Mouse (Mus musculus): ENCODE data around the gene Ddx24. TPM values are rescaled to one million over a fixed set of nuclear protein-coding genes. Genes with fewer than 3 reads are reported as not detected.

Ddx24 gene
- polyA plus RNA-seq, 1 experiment: 85.0 TPM

DNA sequence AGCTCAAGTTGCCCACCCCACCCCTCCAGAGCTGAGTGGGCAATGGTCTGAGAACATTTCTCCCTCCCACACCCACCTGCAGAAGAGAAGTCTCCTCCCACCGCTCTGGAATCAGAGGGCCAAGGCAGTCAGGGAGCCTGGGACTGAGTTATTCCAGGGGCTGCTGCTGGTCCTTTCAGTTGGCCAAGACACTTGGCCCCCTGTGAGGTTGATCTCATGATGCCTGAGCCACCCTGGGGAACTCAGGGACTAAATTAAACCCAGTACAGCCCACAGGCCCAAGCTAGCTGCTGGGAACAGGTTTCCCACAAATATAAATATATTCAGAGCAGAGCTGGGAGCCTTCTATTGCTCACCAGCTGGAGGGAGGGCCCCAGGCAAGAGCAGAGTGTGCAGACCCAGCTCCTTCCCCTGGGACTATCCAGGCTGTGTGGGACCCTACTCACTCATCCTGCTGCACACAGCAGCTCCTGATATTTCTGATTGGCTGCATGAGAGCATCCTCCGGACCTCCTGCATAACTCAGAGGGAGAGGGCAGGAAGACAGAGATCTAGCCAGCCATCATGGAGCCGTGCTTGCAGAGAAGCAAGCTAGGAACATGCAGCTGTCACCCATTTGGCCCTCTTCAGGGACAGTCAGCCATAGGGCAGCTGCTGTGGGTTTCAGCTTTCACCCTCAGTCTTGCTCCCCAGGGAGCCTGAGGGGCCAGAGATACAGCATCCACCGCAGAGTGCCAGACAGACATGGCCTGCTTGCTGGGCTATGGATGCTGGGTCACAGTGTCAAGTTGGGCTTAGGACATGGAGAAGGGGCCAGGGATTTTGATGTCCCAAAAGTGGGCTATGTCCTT lies 66.5 kb downstream of the Ddx24 start:
- TF ChIP-seq MAX (IDR thresholded peaks at IDR 0.05; ENCODE audit: low read depth) (no peak), MYOG (IDR thresholded peaks at IDR 0.05; ENCODE audit: control insufficient read depth in 1 of 3, insufficient read depth in 1 of 3, insufficient read length in 2 of 3, low read depth in 2 of 3) (peak; percentile 98 to 100 (median 99)), MYOD1 (IDR thresholded peaks at IDR 0.05; ENCODE audit: control insufficient read depth in 1 of 3, insufficient read length in 2 of 3, low read depth in 2 of 3) (peak; percentile 78 to 98 (median 97)), TCF12 (IDR thresholded peaks at IDR 0.05; ENCODE audit: insufficient read depth, poor library complexity, severe bottlenecking) (peak; percentile 92), TCF3 (IDR thresholded peaks at IDR 0.05; ENCODE audit: insufficient read length, low read depth) (peak; percentile 95)
- H3ac ChIP-seq (ENCODE audit: control insufficient read depth, insufficient read length): no peak overlapping the region
- no peaks in the 10 kb centered on the region for H3K27me3 ChIP-seq (ENCODE audit: control insufficient read depth, insufficient read depth, insufficient read length)
- H3K79me2 ChIP-seq (ENCODE audit: control insufficient read depth, insufficient read depth): no peaks in the 10 kb centered on the region
- H3K36me3 ChIP-seq (ENCODE audit: control insufficient read depth, insufficient read depth): no peaks in the 10 kb centered on the region
- H3K4me3 ChIP-seq: no peak overlapping the region
- H3K4me2 ChIP-seq (ENCODE audit: low read depth): peak overlapping the region; percentile 46

- no peak overlapping the region for H3ac ChIP-seq (ENCODE audit: control insufficient read depth, insufficient read length)
- no peak overlapping the region for H3K4me3 ChIP-seq
- no peaks in the 10 kb centered on the region for H3K27me3 ChIP-seq (ENCODE audit: control insufficient read depth, insufficient read depth, insufficient read length)
- no peaks in the 10 kb centered on the region for H3K79me2 ChIP-seq (ENCODE audit: control insufficient read depth, insufficient read depth)
- H3K4me2 ChIP-seq (ENCODE audit: low read depth): peak overlapping the region; percentile 70
- TF ChIP-seq TCF3 (IDR thresholded peaks at IDR 0.05; ENCODE audit: insufficient read length, low read depth): no peak
- TF ChIP-seq USF1 (IDR thresholded peaks at IDR 0.05; ENCODE audit: low read depth): no peak
- no peaks in the 10 kb centered on the region for H3K36me3 ChIP-seq (ENCODE audit: control insufficient read depth, insufficient read depth)
These were observed 67.4 kb downstream of the Ddx24 start for GRCm38 (mm10) chr12:103358216-103358615.

Other genes with a start within 250 kb of the Ddx24 start
- gene Prima1, start 183.7 kb downstream of the Ddx24 start, polyA plus RNA-seq (2012; fragmentation: generic; extraction: Trizol): not detected
- gene Fam181a, start 114.9 kb downstream of the Ddx24 start, polyA plus RNA-seq (2012; fragmentation: generic; extraction: Trizol): not detected
- gene Asb2, start 69.8 kb downstream of the Ddx24 start, polyA plus RNA-seq (2012; fragmentation: generic; extraction: Trizol): 27.8 TPM
- gene Otub2, start 37.1 kb downstream of the Ddx24 start, polyA plus RNA-seq (2012; fragmentation: generic; extraction: Trizol): 23.3 TPM
- 0.60 TPM for gene 9330161L09Rik, start 18.0 kb downstream of the Ddx24 start, polyA plus RNA-seq (2012; fragmentation: generic; extraction: Trizol)
- gene Ifi27, start 8.4 kb upstream of the Ddx24 start, polyA plus RNA-seq (2012; fragmentation: generic; extraction: Trizol): 118 TPM
- gene Ifi27l2a, start 17.9 kb upstream of the Ddx24 start, polyA plus RNA-seq (2012; fragmentation: generic; extraction: Trizol): 2.4 TPM
- gene Ifi27l2b, start 31.4 kb upstream of the Ddx24 start, polyA plus RNA-seq (2012; fragmentation: generic; extraction: Trizol): not detected
- gene Ppp4r4, start 106.5 kb upstream of the Ddx24 start, polyA plus RNA-seq (2012; fragmentation: generic; extraction: Trizol): 0.13 TPM
- gene Serpina10, start 205.6 kb upstream of the Ddx24 start, polyA plus RNA-seq (2012; fragmentation: generic; extraction: Trizol): not detected
- 0.20 TPM for gene Serpina6, start 231.4 kb upstream of the Ddx24 start, polyA plus RNA-seq (2012; fragmentation: generic; extraction: Trizol)